Mouse (Mus musculus) kidney, adult 11 months (tissue): ENCODE measurements at regions not wholly inside any gene's neighbourhood (a gene's known extent, or its start where the extent isn't known, plus 50 kb on each side); places are given as distances from the start of the nearest gene placed in this dataset.

ENCODE experiments used
- DNase-seq: peaks from one replicate; pipeline ENCODE4 v3.0.0; 2022

DNA sequence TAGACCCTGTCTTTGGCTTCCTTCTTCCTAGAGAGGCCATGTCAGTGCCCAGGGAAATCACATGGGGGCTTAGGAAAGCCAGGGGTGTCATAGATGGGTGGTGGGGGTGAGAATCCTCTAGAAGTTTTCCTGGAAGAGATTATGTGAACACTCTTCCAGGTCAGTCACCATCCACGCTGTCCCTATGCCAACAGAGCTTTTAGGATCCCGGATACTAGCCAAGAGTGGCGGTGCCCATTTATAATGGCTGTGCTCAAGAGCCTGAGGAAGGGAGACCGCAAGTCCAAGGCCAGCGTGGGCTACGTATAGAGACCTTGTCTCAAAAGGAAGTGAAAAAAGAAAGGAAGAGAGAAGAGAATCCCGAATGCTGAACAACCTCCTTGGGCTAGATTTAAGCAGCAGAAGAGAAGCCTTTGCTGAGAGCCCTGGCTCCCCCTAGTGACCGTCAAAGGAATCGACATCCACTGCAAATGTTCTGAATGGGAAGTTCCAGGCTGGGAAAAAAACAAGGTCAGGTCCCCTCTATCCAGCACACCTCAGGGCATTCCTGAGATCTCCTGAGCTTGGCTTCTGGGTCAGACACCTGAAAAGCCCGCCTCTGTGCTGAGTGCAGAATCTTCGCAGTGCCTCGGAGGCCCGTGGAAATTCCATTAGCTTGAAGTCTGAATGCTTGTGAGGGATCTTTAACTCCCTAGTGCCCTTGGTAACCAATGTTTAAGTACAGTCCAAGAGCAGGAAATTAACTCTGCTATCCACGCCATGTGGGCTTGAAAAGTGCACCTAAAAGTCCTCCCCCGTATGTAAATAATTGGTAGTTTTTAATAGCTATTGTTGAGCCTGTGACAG, 50.5 kb upstream of the Cdh5 start:
- DNase-seq = peak; percentile 24

DNA sequence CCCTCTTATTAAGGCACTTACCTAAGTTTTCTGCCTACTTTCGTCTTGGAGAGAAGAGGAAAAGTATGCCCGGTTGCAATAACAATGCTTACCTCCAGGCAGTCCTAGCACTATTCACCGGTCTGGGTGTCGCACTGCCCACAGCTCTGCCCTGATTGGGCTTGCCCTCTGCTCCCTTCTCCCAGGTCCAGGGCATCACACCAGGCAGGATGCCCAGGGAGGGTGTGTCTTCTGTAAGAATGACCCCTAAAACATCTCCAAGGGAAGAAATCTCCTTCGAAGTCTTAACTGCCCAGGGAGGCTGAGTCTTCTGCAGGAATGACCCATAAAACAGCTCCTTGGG, 49.9 kb upstream of the Cdh5 start:
- no peak for DNase-seq
